Mouse (Mus musculus): ENCODE results near the gene Serpinb6c. TPM values are rescaled to one million over a fixed set of nuclear protein-coding genes. Genes with fewer than 3 reads are reported as not detected.

Gene Serpinb6c
- polyA plus RNA-seq, 1 experiment: not detected

GRCm38 (mm10) chr13:33843308-33843707, 62.2 kb downstream of the Serpinb6c start, which contains the start of gene Serpinb6e:
TSS of gene Serpinb6e (minus strand) at chr13:33843408.
- Histone ChIP-seq H3K4me3 (ENCODE audit: insufficient read depth, low read depth, low read length) (no peak within 1 kb of the TSS), H3K4me1 (ENCODE audit: control insufficient read depth, insufficient read depth, low read length) (no peaks in the 10 kb centered on the region), H3K27ac (ENCODE audit: insufficient read depth, low read depth, low read length) (no peak within 1 kb of the TSS)
- 39% methylated on average over 1 of the region's 1 CpGs for WGBS
- TF ChIP-seq POLR2A (IDR thresholded peaks at IDR 0.05; ENCODE audit: insufficient read depth, low read depth, low read length) (no peak), CTCF (IDR thresholded peaks at IDR 0.05; ENCODE audit: insufficient read depth, low read depth, low read length) (no peak)

GRCm38 (mm10) chr13:33830751-33831150, 74.8 kb downstream of the Serpinb6c start:
- WGBS: 85% methylated on average over 2 of the region's 2 CpGs
- TF ChIP-seq POLR2A (IDR thresholded peaks at IDR 0.05; ENCODE audit: insufficient read depth, low read depth, low read length): no peak
- no peak for TF ChIP-seq CTCF (IDR thresholded peaks at IDR 0.05; ENCODE audit: insufficient read depth, low read depth, low read length)
- H3K4me1 ChIP-seq (ENCODE audit: control insufficient read depth, insufficient read depth, low read length): no peaks in the 10 kb centered on the region

More at GRCm38 (mm10) chr13:33830751-33831150, 74.8 kb downstream of the Serpinb6c start:
- no peak overlapping the region for H3K4me3 ChIP-seq (ENCODE audit: insufficient read depth, low read depth, low read length)
- no peak overlapping the region for H3K27ac ChIP-seq (ENCODE audit: insufficient read depth, low read depth, low read length)

Other genes starting within 250 kb of the Serpinb6c start
- gene Serpinb6d, start 244.3 kb downstream of the Serpinb6c start, polyA plus RNA-seq (2012; ENCODE audit: insufficient read depth, insufficient read length, low replicate concordance, missing spikeins): not detected in 2 replicates
- not detected in 2 replicates for gene Serpinb6e, start 62.3 kb downstream of the Serpinb6c start, polyA plus RNA-seq (2012; ENCODE audit: insufficient read depth, insufficient read length, low replicate concordance, missing spikeins)
- not detected in 2 replicates for gene Nqo2, start 59.0 kb upstream of the Serpinb6c start, polyA plus RNA-seq (2012; ENCODE audit: insufficient read depth, insufficient read length, low replicate concordance, missing spikeins)
- gene Ripk1, start 96.7 kb upstream of the Serpinb6c start, polyA plus RNA-seq (2012; ENCODE audit: insufficient read depth, insufficient read length, low replicate concordance, missing spikeins): not detected in 2 replicates
- not detected in 2 replicates for gene Serpinb6a, start 97.1 kb upstream of the Serpinb6c start, polyA plus RNA-seq (2012; ENCODE audit: insufficient read depth, insufficient read length, low replicate concordance, missing spikeins)
- gene Bphl, start 131.9 kb upstream of the Serpinb6c start, polyA plus RNA-seq (2012; ENCODE audit: insufficient read depth, insufficient read length, low replicate concordance, missing spikeins): not detected in 2 replicates
- gene Tubb2a, start 172.3 kb upstream of the Serpinb6c start, polyA plus RNA-seq (2012; ENCODE audit: insufficient read depth, insufficient read length, low replicate concordance, missing spikeins): not detected in 2 replicates
- gene Tubb2b, start 224.8 kb upstream of the Serpinb6c start, polyA plus RNA-seq (2012; ENCODE audit: insufficient read depth, insufficient read length, low replicate concordance, missing spikeins): not detected in 2 replicates